Mouse (Mus musculus) forebrain, embryonic 11.5 days (tissue): Measurements from ENCODE around the gene Lrrc38. TPM values are rescaled to one million over a fixed set of nuclear protein-coding genes. Genes with fewer than 3 reads are reported as not detected.

Experiments
- ATAC-seq: fragments of 200-750 bp; cut with Nextera tagmentation; replicated peaks from 2 replicates; pipeline ENCODE4 v1.8.0; 2017; ENCODE audit warnings: moderate TSS enrichment; ENCODE audit not compliant: low FRiP score
- DNase-seq: peaks from one replicate; pipeline ENCODE4 v3.0.0-alpha.2; 2017; ENCODE audit warnings: low spot score
- H3K27ac ChIP-seq: fragments of 300-500 bp; sonication (generic); 2 replicates; pipeline ENCODE4 v1.5.1; 2014; ENCODE audit warnings: low read depth, low read length
- H3K27me3 ChIP-seq: fragments of 300-500 bp; sonication (generic); 2 replicates; pipeline ENCODE4 v1.6.1; 2014; ENCODE audit warnings: mild to moderate bottlenecking, low read length, mixed read lengths; ENCODE audit not compliant: control insufficient read depth, insufficient read depth
- H3K36me3 ChIP-seq: fragments of 300-500 bp; sonication (generic); 2 replicates; pipeline ENCODE4 v1.6.1; 2014; ENCODE audit warnings: mild to moderate bottlenecking, low read length, moderate library complexity, mixed read lengths; ENCODE audit not compliant: control insufficient read depth, insufficient read depth
- H3K4me1 ChIP-seq: fragments of 300-500 bp; sonication (generic); replicated peaks from 2 replicates; pipeline ENCODE4 v1.6.1; 2014; ENCODE audit warnings: low read length, mixed read lengths; ENCODE audit not compliant: control insufficient read depth, insufficient read depth
- H3K4me2 ChIP-seq: fragments of 300-500 bp; sonication (generic); 2 replicates; pipeline ENCODE4 v1.6.1; 2014; ENCODE audit warnings: low read depth, mild to moderate bottlenecking, low read length, moderate library complexity, mixed read lengths; ENCODE audit not compliant: severe bottlenecking
- H3K4me3 ChIP-seq: fragments of 300-500 bp; sonication (generic); 2 replicates; pipeline ENCODE4 v1.5.1; 2014; ENCODE audit warnings: low read depth, low read length
- H3K9ac ChIP-seq: fragments of 300-500 bp; sonication (generic); 2 replicates; pipeline ENCODE4 v1.6.1; 2014; ENCODE audit warnings: low read length
- H3K9me3 ChIP-seq: fragments of 300-500 bp; sonication (generic); 2 replicates; pipeline ENCODE4 v1.6.1; 2016; ENCODE audit warnings: low read length, mixed read lengths; ENCODE audit not compliant: control insufficient read depth
- WGBS: fragments of 180-500 bp; shearing (Covaris S2); extraction: QIAGEN DNeasy Blood & Tissue Kit; methylation state at CpG from one replicate; pipeline ENCODE4 v1.1.7; 2014; 5-methylcytosine and 5-hydroxymethylcytosine counted together
- polyA plus RNA-seq: library from polyadenylated mRNA; unstranded; fragments of >200 nt; fragmentation: Nextera tagmentation; extraction: Ambion mirVana; gene quantifications from 2 replicates; pipeline ENCODE4 v1.2.1, GENCODE M21; 2014

The Lrrc38 gene
- polyA plus RNA-seq, 1 experiment from 2014 or later = not detected

GRCm38 (mm10) chr4:143412219-143413092, 62.9 kb downstream of the Lrrc38 start, which contains the start of gene Pramef8:
Gene Pramef8 (plus strand): TSS chr4:143412426.
- peak; percentile 90 for DNase-seq
- under 1% methylated on average over 50 of the region's 50 CpGs for WGBS
- Histone ChIP-seq H3K9me3 (peaks cover 4% of the 10 kb centered on the region; the same call in 1 of the 2 replicates), H3K27ac (peak within 1 kb of the TSS; percentile 68), H3K9ac (peak within 1 kb of the TSS; percentile 63), H3K27me3 (no peaks in the 10 kb centered on the region), H3K36me3 (peaks cover 2% of the 10 kb centered on the region), H3K4me2 (peak within 1 kb of the TSS; percentile 51), H3K4me3 (peak within 1 kb of the TSS; percentile 51), H3K4me1 (no peaks in the 10 kb centered on the region)
- ATAC-seq = peak; percentile 96

- Histone ChIP-seq H3K4me3 (no peak overlapping the region), H3K36me3 (peaks cover 13% of the 10 kb centered on the region), H3K4me2 (no peak overlapping the region), H3K4me1 (no peaks in the 10 kb centered on the region), H3K9ac (no peak overlapping the region), H3K9me3 (peaks cover 4% of the 10 kb centered on the region; the same call in 1 of the 2 replicates), H3K27ac (no peak overlapping the region), H3K27me3 (no peaks in the 10 kb centered on the region)
- ATAC-seq (no peak), DNase-seq (peak; percentile 3)
- WGBS = 90% methylated on average over 1 of the region's 1 CpGs
Observed at GRCm38 (mm10) chr4:143413621-143414020, 64.1 kb downstream of the Lrrc38 start.

- H3K36me3 ChIP-seq = peaks cover 17% of the 10 kb centered on the region
- ATAC-seq (no peak), DNase-seq (no peak)
- no peak overlapping the region for H3K4me3 ChIP-seq
- H3K9me3 ChIP-seq = peaks cover 4% of the 10 kb centered on the region; the same call in 1 of the 2 replicates
- no peaks in the 10 kb centered on the region for H3K27me3 ChIP-seq
- 90% methylated on average over 3 of the region's 3 CpGs for WGBS
- no peaks in the 10 kb centered on the region for H3K4me1 ChIP-seq
- no peak overlapping the region for H3K9ac ChIP-seq
- no peak overlapping the region for H3K27ac ChIP-seq
- H3K4me2 ChIP-seq = no peak overlapping the region
Observed at GRCm38 (mm10) chr4:143414121-143414520, 64.6 kb downstream of the Lrrc38 start.

Other genes starting within 250 kb of the Lrrc38 start
- 15.5 and 17.8 TPM in 2 replicates for gene Prdm2, start 136.8 kb upstream of the Lrrc38 start, polyA plus RNA-seq
- 74.5 and 75.8 TPM in 2 replicates for gene Pdpn, start 50.2 kb upstream of the Lrrc38 start, polyA plus RNA-seq
- not detected in 2 replicates for gene Pramel1, start 44.7 kb downstream of the Lrrc38 start, polyA plus RNA-seq
- gene Pramef8, start 62.7 kb downstream of the Lrrc38 start, polyA plus RNA-seq = 18.1 and 23.0 TPM in 2 replicates
- not detected in 2 replicates for gene Oog4, start 100.6 kb downstream of the Lrrc38 start, polyA plus RNA-seq
- not detected in 2 replicates for gene Gm13043, start 161.6 kb downstream of the Lrrc38 start, polyA plus RNA-seq
- gene Gm13040, start 186.2 kb downstream of the Lrrc38 start, polyA plus RNA-seq = not detected in 2 replicates
- not detected in 2 replicates for gene BC080695, start 201.9 kb downstream of the Lrrc38 start, polyA plus RNA-seq
- gene Gm13057, start 202.0 kb downstream of the Lrrc38 start, polyA plus RNA-seq = not detected in 2 replicates